Mouse (Mus musculus) ES-E14 (cell line): ENCODE data around the gene Angptl6. TPM values are rescaled to one million over a fixed set of nuclear protein-coding genes. Genes with fewer than 3 reads are reported as not detected.

ENCODE experiments used
- DNase-seq: peaks from one replicate; pipeline ENCODE4 v3.0.0-alpha.2; 2013; ENCODE audit warnings: low read depth, low spot score
- H3K27ac ChIP-seq: 2 replicates; pipeline ENCODE4 v1.5.1; 2012; ENCODE audit warnings: low read depth, mild to moderate bottlenecking, low read length, moderate library complexity, mixed read lengths; ENCODE audit not compliant: poor library complexity, insufficient read depth, severe bottlenecking
- H3K36me3 ChIP-seq: 2 replicates; pipeline ENCODE4 v1.6.1; 2012; ENCODE audit warnings: mild to moderate bottlenecking, low read length, moderate library complexity, mixed read lengths; ENCODE audit not compliant: control insufficient read depth, poor library complexity, insufficient read depth, severe bottlenecking
- H3K4me1 ChIP-seq, 2 experiments: fragments of 150-350 bp in 1 of 2; sonication (generic) in 1 of 2; 2 replicates each; pipeline ENCODE4 v1.6.1; 2012; ENCODE audit warnings: low read length in 2 of 2, mild to moderate bottlenecking in 1 of 2, mixed read lengths in 1 of 2; ENCODE audit not compliant: control insufficient read depth in 2 of 2, insufficient read depth in 2 of 2, poor library complexity in 1 of 2
- H3K4me3 ChIP-seq, 2 experiments: fragments of 150-350 bp in 1 of 2; sonication (generic) in 1 of 2; 2 replicates each; pipeline ENCODE4 v1.5.1; 2012; ENCODE audit warnings: low read length in 2 of 2, low read depth in 1 of 2, mild to moderate bottlenecking in 1 of 2, mixed read lengths in 1 of 2; ENCODE audit not compliant: insufficient read depth in 1 of 2, poor library complexity in 1 of 2, severe bottlenecking in 1 of 2
- H3K9ac ChIP-seq: 2 replicates; pipeline ENCODE4 v1.6.1; 2012; ENCODE audit warnings: low read depth, mild to moderate bottlenecking, low read length, mixed read lengths; ENCODE audit not compliant: poor library complexity, insufficient read depth, severe bottlenecking
- H3K9me3 ChIP-seq: fragments of 150-350 bp; sonication (generic); 2 replicates; pipeline ENCODE4 v1.6.1; 2012; ENCODE audit warnings: low read depth, mild to moderate bottlenecking, low read length; ENCODE audit not compliant: control insufficient read depth, insufficient read depth
- CHD2 ChIP-seq: IDR thresholded peaks from 2 replicates; pipeline ENCODE4 v1.6.1; 2014; ENCODE audit warnings: mild to moderate bottlenecking, low read depth, low read length, inconsistent platforms
- HCFC1 ChIP-seq: IDR thresholded peaks from 2 replicates; pipeline ENCODE4 v1.6.1; 2012; ENCODE audit warnings: low read length, inconsistent platforms, borderline replicate concordance; ENCODE audit not compliant: insufficient read depth
- MAFK ChIP-seq: IDR thresholded peaks from 2 replicates; pipeline ENCODE4 v1.6.1; 2014; ENCODE audit warnings: mild to moderate bottlenecking, low read depth, low read length, inconsistent platforms; ENCODE audit not compliant: insufficient read depth
- ZC3H11A ChIP-seq: IDR thresholded peaks from 2 replicates; pipeline ENCODE4 v1.6.1; 2012; ENCODE audit warnings: low read depth, mild to moderate bottlenecking, inconsistent platforms, low read length, borderline replicate concordance
- ZNF384 ChIP-seq: IDR thresholded peaks from 2 replicates; pipeline ENCODE4 v1.6.1; 2012; ENCODE audit warnings: low read depth, low read length, inconsistent platforms
- in situ Hi-C, 2 experiments: fragments of 600-800 bp; cut with MboI; formaldehyde crosslinking; loops; one replicate each; pipeline ENCODE4 v1.15.1; 2025; ENCODE audit warnings: low sequenced_read_pairs in 2 of 2, inconsistent platforms in 1 of 2; ENCODE audit not compliant: unreplicated experiment in 2 of 2
- total RNA-seq: library from RNA; depleted of rRNA; stranded (reverse); fragments of 300-350 nt; gene quantifications from 2 replicates; pipeline ENCODE4 v1.2.3, GENCODE M21; 2012

Gene Angptl6
- total RNA-seq, 1 experiment, result 4.1 TPM

- Histone ChIP-seq H3K9ac (no peak overlapping the region), H3K4me1 (peaks cover 0 to 8% of the 10 kb centered on the region in 2 experiments; a peak in 2 of 4 replicates), H3K36me3 (peaks cover 26% of the 10 kb centered on the region), H3K27ac (no peak overlapping the region), H3K9me3 (no peaks in the 10 kb centered on the region), H3K4me3 (no peak overlapping the region)
- in situ Hi-C loops, result no loop called here
- DNase-seq, result no peak
- peak; percentile 70; the same call in 1 of the 2 replicates for TF ChIP-seq ZC3H11A
- no peak for TF ChIP-seq ZNF384
Observed at GRCm38 (mm10) chr9:20875021-20875790, 4.3 kb downstream of the Angptl6 start.

DNA sequence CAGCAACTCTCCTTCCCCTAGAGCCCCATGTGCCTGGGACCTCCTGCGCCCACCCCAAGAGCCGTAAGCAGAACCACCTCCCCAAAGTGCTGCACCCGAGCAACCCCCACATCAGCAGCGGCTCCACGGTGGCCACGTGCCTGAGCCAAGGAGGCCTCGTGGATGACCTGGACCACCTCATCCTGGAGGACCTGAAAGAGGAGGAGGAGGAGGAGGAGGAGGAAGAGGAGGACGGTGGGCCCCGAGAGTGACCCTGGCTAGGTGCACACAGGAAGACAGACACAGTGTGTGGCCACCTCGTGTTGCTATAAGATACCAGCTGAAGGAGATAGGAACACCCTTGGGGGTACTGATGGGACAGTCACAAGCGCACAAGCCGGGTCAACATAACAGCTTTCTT is 6.0 kb downstream of the Angptl6 start:
- H3K9me3 ChIP-seq, result no peaks in the 10 kb centered on the region
- H3K4me3 ChIP-seq, result no peak overlapping the region
- in situ Hi-C loops, result no loop called here
- no peak for DNase-seq
- H3K36me3 ChIP-seq, result peaks cover 27% of the 10 kb centered on the region
- H3K27ac ChIP-seq, result no peak overlapping the region
- no peak overlapping the region for H3K9ac ChIP-seq
- H3K4me1 ChIP-seq, result peaks cover 0 to 6% of the 10 kb centered on the region in 2 experiments; a peak in 2 of 4 replicates
- no peak for TF ChIP-seq ZNF384
- TF ChIP-seq HCFC1, result no peak
- no peak for TF ChIP-seq MAFK
- TF ChIP-seq ZC3H11A, result no peak
- no peak for TF ChIP-seq CHD2

DNA sequence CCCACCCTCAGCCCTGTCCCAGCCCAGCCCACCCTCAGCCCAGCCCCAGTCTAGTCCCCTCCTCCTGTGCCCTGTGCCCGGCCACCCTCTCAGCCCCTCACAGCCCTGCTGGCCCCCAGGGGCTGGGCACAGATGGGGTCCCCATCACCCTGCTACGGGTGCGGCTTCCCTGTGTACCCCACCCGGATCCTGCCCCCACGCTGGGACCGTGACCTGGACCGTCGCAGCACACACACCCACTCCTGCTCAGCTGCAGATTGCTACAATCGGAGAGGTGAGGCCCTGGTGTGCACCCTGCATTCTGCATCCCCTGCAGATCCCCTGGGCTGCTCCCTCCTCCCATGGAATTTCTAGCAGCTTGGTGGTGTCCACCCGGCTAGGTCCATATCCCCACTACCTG is 6.5 kb downstream of the Angptl6 start:
- Histone ChIP-seq H3K27ac (no peak overlapping the region), H3K4me1 (peaks cover 0 to 6% of the 10 kb centered on the region in 2 experiments; a peak in 2 of 4 replicates), H3K9ac (no peak overlapping the region), H3K9me3 (no peaks in the 10 kb centered on the region), H3K4me3 (no peak overlapping the region), H3K36me3 (peaks cover 27% of the 10 kb centered on the region)
- in situ Hi-C loops, result no loop called here
- DNase-seq, result no peak
- TF ChIP-seq ZC3H11A (no peak), HCFC1 (no peak)

DNA sequence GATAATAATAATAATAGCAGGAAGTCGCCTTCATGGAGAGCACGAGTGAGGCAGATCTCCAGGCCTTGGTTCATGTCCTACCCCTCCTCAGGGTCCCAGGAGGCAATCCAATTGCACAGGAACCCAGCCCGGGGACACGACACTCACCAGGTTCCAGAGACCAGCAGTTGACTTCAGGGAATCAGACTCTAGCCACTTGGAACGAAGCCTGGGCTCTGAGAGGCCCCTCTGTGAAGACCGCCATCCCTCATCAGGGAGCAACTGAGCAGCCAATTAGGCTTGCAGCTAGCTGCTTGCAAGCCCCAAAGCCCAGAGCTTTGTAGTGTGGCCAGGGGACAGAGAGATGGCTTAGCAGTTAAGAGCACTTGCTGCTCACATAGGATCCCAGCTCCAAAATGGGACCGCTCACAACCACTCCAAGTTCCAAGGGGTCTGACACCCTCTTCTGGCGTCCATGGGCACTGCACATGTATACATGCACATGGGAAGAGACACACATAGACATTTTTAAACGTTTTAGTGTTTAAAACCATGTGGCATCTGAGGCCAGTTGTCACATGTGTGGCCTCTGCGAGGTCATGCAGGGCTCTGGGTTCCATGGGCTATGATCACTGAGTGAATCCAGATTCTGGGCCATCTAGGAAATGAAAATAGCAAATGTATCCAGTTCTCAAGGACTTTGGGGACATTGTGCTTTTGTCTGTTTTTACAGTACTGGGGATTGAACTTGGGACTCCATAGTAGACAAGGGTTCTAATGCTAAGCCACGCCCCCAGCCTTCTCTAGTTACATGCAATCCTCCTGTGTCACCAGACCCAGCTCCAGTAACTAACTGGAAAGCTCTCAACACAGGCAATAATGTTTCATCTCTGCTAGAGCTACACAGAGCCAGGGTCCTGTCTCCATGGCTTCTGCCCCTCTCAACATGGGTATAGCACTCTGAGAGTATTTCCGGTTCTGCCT is 9.0 kb downstream of the Angptl6 start:
- Histone ChIP-seq H3K9ac (no peak overlapping the region), H3K4me3 (no peak overlapping the region), H3K4me1 (peaks cover 0 to 6% of the 10 kb centered on the region in 2 experiments; a peak in 2 of 4 replicates), H3K27ac (no peak overlapping the region), H3K9me3 (no peaks in the 10 kb centered on the region), H3K36me3 (peaks cover 27% of the 10 kb centered on the region)
- no peak for DNase-seq
- in situ Hi-C loops, result no loop called here
- TF ChIP-seq MAFK (no peak), CHD2 (no peak)
